Mouse (Mus musculus): ENCODE results near the gene Zzz3.

Gene Zzz3

DNA sequence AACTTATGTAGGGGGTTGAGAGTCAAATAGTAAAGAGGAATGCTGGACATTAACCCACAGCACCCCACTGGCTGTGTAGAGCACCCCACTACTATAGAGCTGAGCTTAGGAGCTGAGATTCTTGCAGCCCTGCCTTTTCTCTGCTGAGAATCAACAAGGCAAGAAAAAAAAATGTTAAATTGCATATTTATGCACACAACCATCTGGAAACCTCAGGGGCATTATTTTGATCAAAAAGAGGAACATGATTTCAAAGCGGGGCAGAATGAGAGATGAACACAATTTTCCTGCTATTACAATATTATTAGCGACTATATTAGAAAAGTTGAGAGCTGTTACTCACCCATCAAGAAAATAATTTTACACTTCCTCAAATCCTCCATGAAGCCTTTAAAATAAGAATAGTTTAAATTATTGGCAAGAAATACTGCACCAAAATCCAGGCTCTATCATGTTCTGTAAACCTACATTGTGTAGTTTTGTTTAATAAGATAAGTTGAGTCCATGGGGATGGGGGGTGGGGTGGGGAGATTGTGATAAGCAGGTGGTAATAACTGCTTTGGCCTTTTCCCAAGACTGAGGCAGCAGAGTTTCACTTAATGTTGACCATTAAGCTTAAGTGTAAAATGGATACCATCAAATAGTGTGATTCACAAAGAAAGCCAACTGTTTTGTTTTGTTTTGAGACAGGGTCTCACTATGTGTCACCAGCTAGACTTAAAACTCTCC lies 103.9 kb downstream of the Zzz3 start:
- no peak for DNase-seq

DNA sequence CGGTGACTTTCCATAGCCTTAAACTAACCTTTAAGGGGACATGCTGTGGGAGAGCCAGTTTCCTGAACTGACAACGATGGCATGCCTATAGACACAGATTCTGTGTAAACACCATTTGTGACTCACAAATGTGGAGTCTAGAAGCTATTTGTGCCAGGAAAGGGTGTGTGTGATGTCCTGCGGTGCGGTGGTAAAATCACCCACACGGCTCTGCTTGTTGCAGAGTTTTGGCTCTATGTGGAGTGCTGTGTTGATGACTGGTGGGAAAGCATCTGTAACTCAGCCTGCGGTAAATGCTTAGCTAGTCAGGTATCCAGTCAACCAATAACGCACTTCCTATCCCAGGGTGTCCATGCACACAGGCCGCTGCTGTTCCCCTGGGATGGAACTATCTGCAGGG lies 112.6 kb downstream of the Zzz3 start:
- DNase-seq, result no peak

DNA sequence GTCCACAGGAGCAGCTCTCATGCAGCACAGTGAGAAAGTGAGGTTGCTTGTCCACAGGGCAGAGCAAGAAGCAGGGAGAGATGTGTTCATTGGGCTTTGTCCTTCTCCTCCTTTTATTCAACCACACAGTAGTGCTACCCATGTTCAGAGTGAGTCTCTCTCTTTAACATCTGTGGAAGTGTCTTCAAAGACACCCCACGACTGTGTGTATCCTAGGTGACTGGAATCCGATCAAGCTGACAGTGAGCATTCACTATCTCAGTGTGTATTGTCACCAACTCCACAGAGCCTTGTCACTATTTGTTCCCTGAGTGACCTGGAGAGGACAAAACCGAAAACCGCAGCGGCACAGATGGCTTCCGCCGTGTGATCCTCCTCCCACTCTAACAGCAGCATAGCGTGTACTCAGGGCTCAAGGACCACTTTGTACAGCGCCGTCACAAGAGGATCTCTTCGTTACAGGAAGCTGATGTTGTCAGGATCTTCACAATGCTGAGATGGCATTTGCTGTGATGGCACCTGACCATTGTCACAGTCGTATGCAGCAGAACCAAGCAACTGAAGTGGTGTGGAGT lies 113.2 kb downstream of the Zzz3 start:
- DNase-seq, result no peak

DNA sequence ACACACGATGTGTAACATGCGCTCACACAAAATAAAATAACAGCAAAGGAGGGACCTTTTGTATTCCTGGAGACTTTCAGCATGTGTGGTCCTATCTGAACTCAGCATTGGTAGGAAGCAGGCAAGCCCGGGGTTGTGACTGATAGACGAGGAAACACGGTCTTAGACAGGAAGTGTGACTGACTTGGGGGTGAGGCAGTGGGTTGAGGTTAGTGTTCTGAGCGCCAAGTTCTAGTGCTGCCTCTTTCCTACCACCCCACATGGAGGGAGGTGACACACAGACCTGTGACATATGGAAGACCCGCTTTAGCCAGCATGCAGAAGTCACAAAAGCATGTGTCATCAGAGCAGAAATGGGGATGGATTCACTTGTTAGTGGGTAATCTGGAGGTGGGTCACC lies 114.0 kb downstream of the Zzz3 start:
- DNase-seq, result no peak
